Mouse (Mus musculus): ENCODE data around the gene Fyn.

Fyn gene

GRCm38 (mm10) chr10:39379721-39380370 is 11.2 kb downstream of the Fyn start:
- DNase-seq = no peak

DNA sequence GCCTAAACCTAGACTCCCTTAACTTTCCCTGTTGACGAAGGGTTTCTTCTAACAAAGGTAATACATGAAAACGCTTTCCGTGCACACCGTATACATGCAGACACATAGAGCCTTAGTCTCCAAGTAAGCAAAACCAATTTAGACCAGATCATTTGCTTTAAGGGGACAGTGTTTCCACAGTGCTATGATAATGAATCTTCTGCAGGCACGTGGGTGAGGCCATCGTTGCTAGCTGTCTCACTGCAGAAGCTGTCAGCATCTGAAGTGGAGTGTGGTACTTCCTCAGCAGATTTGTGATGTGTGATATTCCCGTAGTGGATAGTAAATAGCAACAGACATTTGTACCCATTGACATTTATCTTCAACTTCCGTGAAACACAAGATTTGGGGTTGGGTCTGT is 16.6 kb downstream of the Fyn start:
- no peak for DNase-seq

GRCm38 (mm10) chr10:39386203-39386602 is 17.5 kb downstream of the Fyn start:
- DNase-seq = no peak

DNA sequence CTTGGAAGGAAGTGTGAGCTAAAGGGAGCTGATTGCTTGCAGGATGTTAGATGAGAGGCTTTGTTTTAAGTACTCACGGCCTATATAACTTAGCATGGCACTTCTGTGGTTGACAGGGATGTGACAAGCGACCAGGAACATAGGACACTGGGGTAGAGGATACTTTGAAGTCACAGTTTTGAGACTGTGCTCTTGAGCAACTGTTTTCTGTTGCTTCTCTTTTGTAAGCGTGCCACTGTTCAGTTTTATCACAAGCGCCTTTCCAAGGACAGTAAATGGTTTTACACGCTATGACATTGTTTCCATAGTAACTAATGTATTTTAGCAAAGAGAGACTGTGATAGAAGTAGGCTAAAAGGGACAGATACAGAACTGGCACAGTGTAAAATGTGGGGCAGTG is 18.4 kb downstream of the Fyn start:
- no peak for DNase-seq

- no peak for DNase-seq
These were observed 18.9 kb downstream of the Fyn start for GRCm38 (mm10) chr10:39387556-39387955.

DNA sequence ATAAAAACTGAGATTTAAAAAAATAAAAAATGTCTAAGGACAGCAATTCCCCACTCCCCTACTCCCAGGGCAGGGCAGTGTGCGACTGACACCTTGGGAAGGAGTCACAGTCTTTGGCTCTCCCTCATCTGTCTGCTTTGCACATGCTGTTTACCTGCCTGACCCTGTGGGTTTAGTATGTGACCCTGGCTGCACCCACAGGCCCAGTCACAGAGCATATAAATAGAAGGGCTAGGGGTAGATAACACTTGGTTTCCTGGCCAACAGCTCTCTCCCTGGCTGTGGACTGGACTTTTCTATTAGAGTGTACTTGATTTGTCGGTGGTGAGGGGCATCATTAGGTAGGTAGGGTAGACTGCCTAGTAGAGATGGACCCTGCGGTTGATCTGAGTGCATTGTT is 19.5 kb downstream of the Fyn start:
- no peak for DNase-seq

DNA sequence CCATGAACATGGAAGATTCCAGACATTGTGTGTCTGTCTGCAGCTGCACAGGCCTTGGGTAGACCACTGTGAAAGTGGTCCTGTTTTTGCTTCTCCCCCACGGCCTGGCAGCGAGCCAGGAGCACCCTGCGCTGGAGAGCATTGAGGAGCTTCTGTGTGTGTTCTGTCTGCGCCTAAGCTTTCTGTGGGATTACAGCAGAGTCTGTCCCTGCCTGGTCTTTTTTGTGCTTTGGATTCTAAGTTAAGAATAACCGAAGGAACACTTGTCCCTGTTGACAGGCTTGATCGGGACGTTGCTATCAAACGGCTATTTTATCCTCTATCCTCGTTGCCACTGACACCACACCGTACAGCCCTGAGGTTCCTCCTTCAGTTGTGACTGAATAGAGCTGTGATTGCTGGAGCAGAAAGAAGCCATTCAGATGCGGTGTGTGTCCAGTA is 20.8 kb downstream of the Fyn start:
- DNase-seq = no peak

GRCm38 (mm10) chr10:39390541-39390940 is 21.9 kb downstream of the Fyn start:
- DNase-seq = no peak

DNA sequence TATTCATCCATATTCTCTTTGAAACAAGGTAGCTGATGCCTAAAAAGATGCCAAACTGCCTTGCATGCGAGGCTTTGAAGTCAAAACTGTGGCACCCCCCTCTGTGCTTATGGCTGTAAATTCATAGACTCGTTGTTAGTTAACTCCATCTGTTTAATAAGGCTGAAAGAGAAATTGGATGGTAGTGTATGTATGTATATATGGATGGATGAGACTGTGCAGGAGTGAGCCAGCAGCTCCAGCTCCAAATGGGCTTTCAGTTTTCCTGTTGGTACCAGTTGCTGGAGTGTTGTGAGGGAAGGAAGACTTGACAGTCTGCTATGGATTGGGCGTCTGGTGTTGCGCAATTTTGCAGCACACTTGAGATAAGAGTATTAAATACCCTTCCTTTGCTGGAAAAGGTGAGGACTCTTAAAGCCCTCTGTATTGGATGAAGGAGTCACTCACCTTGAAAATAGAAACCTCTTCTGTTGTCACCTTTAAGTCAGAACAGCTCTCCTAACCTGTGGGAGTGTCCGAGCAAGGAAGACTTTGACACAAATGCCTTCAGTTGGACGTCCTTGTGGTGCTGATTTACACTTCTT is 24.3 kb downstream of the Fyn start:
- no peak for DNase-seq

DNA sequence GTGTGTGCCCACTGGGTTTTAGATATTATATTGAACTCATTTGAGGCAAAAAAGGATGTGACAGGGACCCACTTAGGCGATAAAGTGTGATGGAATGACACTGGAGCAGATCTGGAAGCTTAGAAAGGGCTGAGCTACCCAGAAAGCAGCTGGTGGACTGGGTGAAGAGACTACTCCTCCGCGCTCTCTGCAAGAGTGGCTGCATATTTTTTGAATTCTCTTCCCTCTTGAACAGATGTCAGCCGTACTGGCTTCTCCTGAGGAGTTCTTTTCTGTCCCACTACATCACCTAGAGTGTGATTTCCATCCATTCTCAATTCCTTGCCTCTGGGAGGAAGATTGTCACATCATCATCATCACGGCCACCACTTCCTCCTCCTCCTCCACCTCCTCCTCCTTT is 26.9 kb downstream of the Fyn start:
- DNase-seq = no peak

DNA sequence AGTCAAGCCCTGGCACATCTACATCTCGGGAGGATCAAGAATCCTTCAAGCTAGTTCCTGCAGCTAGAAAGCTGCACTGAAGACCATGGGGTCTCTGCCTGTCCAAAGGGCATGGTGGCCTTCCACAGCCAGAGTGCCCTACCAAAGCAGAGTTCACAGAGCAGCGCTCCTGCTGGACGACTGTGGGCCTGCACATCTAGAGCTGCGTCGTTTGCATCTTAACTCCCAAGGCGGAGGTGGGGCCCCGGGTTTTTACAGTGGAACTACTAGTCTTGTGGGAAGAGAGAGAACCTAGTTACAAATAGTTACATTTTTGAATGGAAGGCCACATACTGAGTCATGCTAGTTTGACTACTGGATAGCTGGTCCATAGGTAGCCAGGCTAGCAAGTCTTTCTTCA is 30.3 kb downstream of the Fyn start:
- no peak for DNase-seq

DNA sequence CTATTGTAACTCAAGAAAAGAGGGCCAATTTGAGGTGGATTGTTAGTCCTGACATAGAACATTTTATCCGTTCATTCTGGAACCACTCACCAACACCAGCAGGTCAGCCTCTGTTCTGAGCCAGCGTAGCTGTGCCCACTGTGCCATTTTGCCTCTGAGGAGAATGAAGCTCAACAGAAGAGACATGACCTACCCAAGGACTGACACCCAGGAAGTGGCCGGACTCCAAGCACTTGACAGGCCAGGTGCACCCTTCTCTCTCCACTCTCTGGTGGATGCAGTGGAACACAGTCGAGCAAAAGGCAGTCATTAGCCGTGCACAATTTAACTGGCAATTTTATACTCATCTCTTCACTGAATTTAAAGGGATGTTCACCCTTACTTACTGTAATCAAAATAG is 31.5 kb downstream of the Fyn start:
- DNase-seq = no peak

DNA sequence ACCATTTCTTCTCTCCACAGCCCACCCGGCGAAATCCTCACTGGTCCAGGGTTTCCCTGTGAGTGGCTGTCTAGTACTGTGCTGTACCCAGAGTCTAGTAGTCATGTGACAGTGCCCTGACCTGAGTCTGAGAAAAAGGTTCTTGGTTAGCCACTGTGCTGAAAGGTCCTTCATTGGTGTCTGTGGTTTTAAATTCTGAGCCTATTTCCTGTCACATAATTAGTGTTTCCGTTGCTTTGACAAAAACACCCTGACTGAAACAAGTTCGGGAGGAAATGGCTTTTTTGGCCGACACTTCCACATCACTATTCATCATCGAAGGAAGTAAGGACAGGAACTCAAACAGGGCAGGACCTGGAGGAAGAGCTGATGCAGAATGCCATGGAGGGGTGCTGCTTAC is 33.8 kb downstream of the Fyn start:
- DNase-seq = no peak

DNA sequence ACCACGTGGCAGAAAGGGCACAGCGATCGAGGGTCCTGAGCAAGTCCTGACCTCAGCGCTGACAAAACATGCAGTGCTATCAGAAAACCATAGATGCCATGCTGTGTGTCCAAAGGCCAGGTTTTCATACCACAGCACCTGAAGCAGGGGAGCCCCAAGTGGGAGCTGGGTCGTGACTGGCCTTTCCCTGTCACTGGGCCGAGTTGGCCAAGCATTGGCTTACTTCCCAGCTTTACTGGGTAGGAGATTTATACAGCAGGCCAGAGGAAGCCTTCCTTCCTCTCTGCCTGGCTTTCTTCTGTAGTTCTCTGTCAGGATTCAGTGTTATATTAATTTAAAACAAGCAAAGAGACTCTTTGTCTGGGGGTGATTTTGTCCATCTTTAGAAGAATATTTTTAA is 35.1 kb downstream of the Fyn start:
- peak; percentile 61 for DNase-seq

DNA sequence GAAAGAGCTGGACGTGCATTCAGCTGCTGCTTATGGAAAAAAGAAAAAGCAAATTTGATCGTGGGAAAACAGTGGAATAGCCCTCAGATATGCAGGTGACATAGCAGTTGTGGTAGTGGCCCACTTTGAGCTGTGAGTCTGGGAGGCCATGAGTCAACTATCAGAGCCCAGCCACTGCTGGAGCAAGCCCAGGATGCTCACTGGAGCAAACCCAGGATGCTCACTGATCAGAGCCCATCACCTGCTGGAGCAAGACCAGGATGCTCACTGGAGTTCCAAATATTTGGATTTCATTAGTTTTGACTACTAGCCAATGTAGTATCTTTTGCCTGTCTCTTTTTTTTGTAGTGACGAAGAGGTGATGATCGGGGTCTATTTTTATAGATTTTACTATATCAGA is 35.5 kb downstream of the Fyn start:
- DNase-seq = peak; percentile 70

- no peak for DNase-seq
These were observed 37.5 kb downstream of the Fyn start for GRCm38 (mm10) chr10:39405982-39406797.

DNA sequence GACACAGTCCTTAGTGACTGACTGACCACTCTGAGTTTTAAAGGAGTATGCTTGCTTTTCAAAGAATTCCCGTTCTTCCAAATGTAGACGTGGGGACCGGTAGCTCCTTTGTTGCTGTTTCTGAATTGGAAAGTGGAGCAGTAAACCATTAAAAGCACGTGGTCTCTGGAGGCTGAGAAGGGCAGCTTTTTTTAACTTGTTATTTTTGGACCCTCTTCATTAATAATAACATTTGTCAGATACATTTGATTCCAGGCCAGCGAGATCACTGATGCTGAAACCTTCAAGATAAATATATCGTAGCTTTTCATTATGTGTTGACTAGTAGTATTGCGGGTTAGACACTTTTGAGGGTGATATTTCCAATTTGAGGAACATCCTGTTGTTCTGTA is 38.1 kb downstream of the Fyn start:
- no peak for DNase-seq

DNA sequence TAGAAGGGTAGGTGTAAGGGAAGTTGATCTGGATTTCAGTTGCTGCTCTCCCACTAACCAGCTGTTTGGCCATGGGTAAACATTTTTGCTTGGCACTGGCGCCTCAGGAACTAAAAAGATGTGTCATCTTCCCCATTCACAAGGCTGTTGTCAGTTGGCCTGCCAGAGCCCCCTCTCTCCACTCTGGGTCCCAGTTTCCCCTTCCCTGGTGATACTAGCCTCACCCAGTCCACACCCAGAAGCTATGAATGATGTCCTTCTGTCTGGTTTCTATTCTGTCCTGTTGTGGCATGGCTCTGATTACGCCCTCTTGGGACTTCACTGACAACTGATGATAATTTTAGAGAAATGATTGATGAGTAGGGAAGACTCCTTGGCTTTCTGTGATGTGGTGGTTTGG is 38.9 kb downstream of the Fyn start:
- no peak for DNase-seq

DNA sequence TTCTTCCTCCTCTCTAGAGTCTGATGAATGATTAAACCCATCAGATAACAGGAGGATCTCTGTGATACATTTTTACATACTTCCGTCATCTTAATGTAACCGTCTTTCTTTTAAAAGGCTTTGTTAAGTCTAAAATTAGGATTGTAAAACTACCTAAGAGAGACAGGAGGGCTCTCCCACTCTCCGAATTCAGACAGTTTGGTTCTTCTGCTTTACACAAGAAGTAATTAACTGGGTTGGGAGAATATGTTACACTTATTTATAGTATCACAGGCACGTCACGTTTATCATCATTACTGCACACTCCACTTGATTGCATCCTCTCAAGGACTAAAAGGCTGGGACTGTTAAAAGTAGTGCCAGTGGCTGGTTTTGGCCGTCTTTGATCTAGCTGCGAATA is 40.9 kb downstream of the Fyn start:
- DNase-seq = no peak

GRCm38 (mm10) chr10:39410151-39410649 is 41.5 kb downstream of the Fyn start:
- no peak for DNase-seq

GRCm38 (mm10) chr10:39411857-39412559 is 43.4 kb downstream of the Fyn start:
- DNase-seq = no peak

DNA sequence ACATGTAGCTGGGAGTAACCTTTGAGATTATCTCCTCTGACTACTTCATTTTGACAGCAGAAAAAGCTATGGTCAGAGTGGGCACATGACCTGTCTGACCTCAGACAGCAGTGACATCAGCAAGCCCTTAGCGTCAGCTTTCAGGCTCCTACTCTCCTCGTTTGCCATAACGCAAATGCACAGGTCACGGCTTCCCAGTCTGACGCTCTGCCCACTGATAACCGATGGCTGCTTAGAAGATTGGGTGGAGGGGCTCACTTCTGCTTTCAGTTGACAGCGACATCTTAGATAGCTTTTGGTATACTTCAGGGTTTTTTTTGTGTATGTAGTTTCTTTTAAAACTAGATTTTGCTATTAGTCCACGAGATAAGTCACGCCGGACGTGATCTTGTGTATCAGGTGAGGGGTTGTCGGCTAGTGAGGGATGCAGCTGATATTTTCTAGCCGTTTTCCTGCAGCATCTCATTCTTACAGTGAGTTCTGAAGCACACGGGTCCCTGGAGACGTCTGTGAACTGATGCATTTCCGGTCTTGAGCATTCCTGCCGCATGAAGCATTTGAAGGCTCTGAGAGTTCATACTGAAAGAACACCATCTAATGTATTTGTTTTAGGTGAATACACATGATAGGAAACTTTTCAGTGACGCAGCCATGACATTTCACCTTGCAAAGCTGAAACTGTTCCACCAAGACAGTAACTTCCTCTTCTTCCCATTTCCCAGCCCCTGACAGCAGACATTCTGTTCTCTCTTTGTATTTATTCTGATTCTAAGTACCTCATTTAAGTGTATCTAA is 44.4 kb downstream of the Fyn start:
- DNase-seq = no peak

DNA sequence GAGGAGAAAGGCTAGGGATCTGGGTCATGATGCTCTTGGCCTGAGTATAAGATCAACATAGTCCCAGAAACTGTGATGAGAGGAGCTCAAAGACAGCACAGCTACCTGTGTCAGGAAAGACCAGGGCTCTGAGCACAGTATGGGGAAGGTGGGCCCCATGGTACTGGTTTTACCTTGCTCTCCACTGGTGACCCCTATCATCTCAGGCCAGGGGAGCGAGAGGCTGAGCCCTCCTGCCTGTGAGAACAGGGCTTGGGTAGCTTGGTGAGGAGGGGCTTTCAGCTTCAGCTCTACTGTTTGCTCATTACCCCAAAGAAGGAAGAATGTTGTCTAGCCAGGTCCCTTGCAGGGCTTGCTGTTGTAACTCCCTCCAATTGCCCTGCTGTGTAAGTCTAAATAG is 45.4 kb downstream of the Fyn start:
- DNase-seq = no peak
